Mouse (Mus musculus): ENCODE data around the gene Nlgn2.

- TF ChIP-seq CTCF (IDR thresholded peaks at IDR 0.05; ENCODE audit: insufficient read depth, low read length) (no peak), POLR2A (IDR thresholded peaks at IDR 0.05; ENCODE audit: borderline replicate concordance, extremely low read depth, low read depth, low read length) (no peak)
Measured at GRCm38 (mm10) chr11:69800138-69800391, 37.5 kb downstream of the Nlgn2 start.

All from lung, adult 2 months (tissue).